Mouse (Mus musculus) neural tube, embryonic 11.5 days (tissue): ENCODE results near the gene Gm49369. TPM values are rescaled to one million over a fixed set of nuclear protein-coding genes. Genes with fewer than 3 reads are reported as not detected.

Source experiments
- ATAC-seq: fragments of 200-750 bp; cut with Nextera tagmentation; 2 replicates; pipeline ENCODE4 v1.8.0; 2017; ENCODE audit warnings: moderate number of reproducible peaks, mild to moderate bottlenecking, moderate TSS enrichment, moderate library complexity; ENCODE audit not compliant: insufficient read depth, low FRiP score, low TSS enrichment
- DNase-seq: peaks from one replicate; pipeline ENCODE4 v3.0.0-alpha.2; 2015; ENCODE audit warnings: low spot score
- H3K27ac ChIP-seq: fragments of 300-500 bp; sonication (generic); 2 replicates; pipeline ENCODE4 v1.5.1; 2014; ENCODE audit warnings: low read depth, mild to moderate bottlenecking, low read length
- H3K27me3 ChIP-seq: fragments of 300-500 bp; sonication (generic); 2 replicates; pipeline ENCODE4 v1.6.1; 2014; ENCODE audit warnings: mild to moderate bottlenecking, low read length, mixed read lengths; ENCODE audit not compliant: control insufficient read depth, insufficient read depth
- H3K36me3 ChIP-seq: fragments of 300-500 bp; sonication (generic); 2 replicates; pipeline ENCODE4 v1.6.1; 2014; ENCODE audit warnings: mild to moderate bottlenecking, low read length, moderate library complexity, mixed read lengths; ENCODE audit not compliant: control insufficient read depth, insufficient read depth
- H3K4me1 ChIP-seq: fragments of 300-500 bp; sonication (generic); 2 replicates; pipeline ENCODE4 v1.6.1; 2014; ENCODE audit warnings: low read length, mixed read lengths; ENCODE audit not compliant: control insufficient read depth, insufficient read depth
- H3K4me2 ChIP-seq: fragments of 300-500 bp; sonication (generic); 2 replicates; pipeline ENCODE4 v1.6.1; 2014; ENCODE audit warnings: low read depth, mild to moderate bottlenecking, moderate library complexity
- H3K4me3 ChIP-seq: fragments of 300-500 bp; sonication (generic); 2 replicates; pipeline ENCODE4 v1.5.1; 2014; ENCODE audit warnings: low read depth, low read length
- H3K9ac ChIP-seq: fragments of 300-500 bp; sonication (generic); 2 replicates; pipeline ENCODE4 v1.6.1; 2014; ENCODE audit warnings: mild to moderate bottlenecking, low read length
- H3K9me3 ChIP-seq: fragments of 300-500 bp; sonication (generic); 2 replicates; pipeline ENCODE4 v1.6.1; 2016; ENCODE audit warnings: low read length; ENCODE audit not compliant: control insufficient read depth
- WGBS: fragments of 180-500 bp; shearing (Covaris S2); extraction: QIAGEN DNeasy Blood & Tissue Kit; methylation state at CpG from one replicate; pipeline ENCODE4 v1.1.7; 2014; 5-methylcytosine and 5-hydroxymethylcytosine counted together
- polyA plus RNA-seq: library from polyadenylated mRNA; unstranded; fragments of >200 nt; fragmentation: Nextera tagmentation; extraction: Ambion mirVana; gene quantifications from 2 replicates; pipeline ENCODE4 v1.2.1, GENCODE M21; 2014

Gm49369 gene
- polyA plus RNA-seq, 1 experiment from 2014 or later = not detected

GRCm38 (mm10) chr7:142354661-142355233 is 27.7 kb downstream of the Gm49369 start:
- no peak for DNase-seq
- WGBS = 77% methylated on average over 8 of the region's 8 CpGs
- H3K4me1 ChIP-seq = no peaks in the 10 kb centered on the region
- no peak overlapping the region for H3K4me2 ChIP-seq
- no peak overlapping the region for H3K27ac ChIP-seq
- no peak overlapping the region for H3K4me3 ChIP-seq
- no peak overlapping the region for H3K9ac ChIP-seq
- H3K36me3 ChIP-seq = no peaks in the 10 kb centered on the region
- H3K9me3 ChIP-seq = no peaks in the 10 kb centered on the region
- no peak for ATAC-seq
- no peaks in the 10 kb centered on the region for H3K27me3 ChIP-seq

- Histone ChIP-seq H3K4me2 (no peak overlapping the region), H3K4me3 (no peak overlapping the region), H3K9ac (no peak overlapping the region), H3K9me3 (no peaks in the 10 kb centered on the region), H3K27me3 (no peaks in the 10 kb centered on the region), H3K36me3 (no peaks in the 10 kb centered on the region), H3K27ac (no peak overlapping the region), H3K4me1 (0 out of 2 replicates have a peak, but pooled peaks cover 3% of the 10 kb centered on the region)
- DNase-seq = no peak
- ATAC-seq = no peak
- 77% methylated on average over 5 of the region's 5 CpGs for WGBS
Observed at GRCm38 (mm10) chr7:142353854-142354253, 28.6 kb downstream of the Gm49369 start.

- Histone ChIP-seq H3K4me2 (no peak overlapping the region), H3K4me3 (no peak overlapping the region), H3K27ac (no peak overlapping the region), H3K9ac (no peak overlapping the region), H3K4me1 (0 out of 2 replicates have a peak, but pooled peaks cover 3% of the 10 kb centered on the region), H3K9me3 (no peaks in the 10 kb centered on the region), H3K27me3 (no peaks in the 10 kb centered on the region), H3K36me3 (no peaks in the 10 kb centered on the region)
- DNase-seq (no peak), ATAC-seq (no peak)
- WGBS = 83% methylated on average over 5 of the region's 5 CpGs
Observed at GRCm38 (mm10) chr7:142351569-142351968, 30.9 kb downstream of the Gm49369 start.

GRCm38 (mm10) chr7:142349308-142349961 is 33.0 kb downstream of the Gm49369 start:
- Histone ChIP-seq H3K4me3 (no peak overlapping the region), H3K36me3 (no peaks in the 10 kb centered on the region), H3K9ac (no peak overlapping the region), H3K4me1 (0 out of 2 replicates have a peak, but pooled peaks cover 3% of the 10 kb centered on the region), H3K27me3 (no peaks in the 10 kb centered on the region), H3K9me3 (no peaks in the 10 kb centered on the region), H3K4me2 (no peak overlapping the region), H3K27ac (no peak overlapping the region)
- ATAC-seq (no peak), DNase-seq (no peak)
- WGBS = 28% methylated on average over 9 of the region's 9 CpGs

- Histone ChIP-seq H3K4me2 (no peak overlapping the region), H3K9me3 (no peaks in the 10 kb centered on the region), H3K4me1 (0 out of 2 replicates have a peak, but pooled peaks cover 3% of the 10 kb centered on the region), H3K27ac (no peak overlapping the region), H3K9ac (no peak overlapping the region), H3K4me3 (no peak overlapping the region), H3K27me3 (no peaks in the 10 kb centered on the region), H3K36me3 (no peaks in the 10 kb centered on the region)
- no peak for ATAC-seq
- 73% methylated on average over 4 of the region's 4 CpGs for WGBS
- DNase-seq = no peak
Observed at GRCm38 (mm10) chr7:142347542-142347941, 34.9 kb downstream of the Gm49369 start.

- H3K4me3 ChIP-seq = no peak overlapping the region
- no peaks in the 10 kb centered on the region for H3K9me3 ChIP-seq
- ATAC-seq (no peak), DNase-seq (no peak)
- no peak overlapping the region for H3K9ac ChIP-seq
- no peaks in the 10 kb centered on the region for H3K36me3 ChIP-seq
- H3K4me1 ChIP-seq = no peaks in the 10 kb centered on the region
- no peak overlapping the region for H3K4me2 ChIP-seq
- H3K27me3 ChIP-seq = no peaks in the 10 kb centered on the region
- no peak overlapping the region for H3K27ac ChIP-seq
- WGBS = 73% methylated on average over 3 of the region's 3 CpGs
Observed at GRCm38 (mm10) chr7:142342247-142342640, 40.2 kb downstream of the Gm49369 start.

- no peak for DNase-seq
- H3K27me3 ChIP-seq = no peaks in the 10 kb centered on the region
- ATAC-seq = no peak
Observed at GRCm38 (mm10) chr7:142341564-142342246, 40.8 kb downstream of the Gm49369 start.

GRCm38 (mm10) chr7:142340269-142340970 is 42.0 kb downstream of the Gm49369 start:
- H3K36me3 ChIP-seq = no peaks in the 10 kb centered on the region
- 53% methylated on average over 10 of the region's 10 CpGs for WGBS
- no peak overlapping the region for H3K9ac ChIP-seq

More at GRCm38 (mm10) chr7:142341564-142342246, 40.8 kb downstream of the Gm49369 start:
- H3K36me3 ChIP-seq = no peaks in the 10 kb centered on the region
- no peak overlapping the region for H3K4me3 ChIP-seq
- WGBS = 75% methylated on average over 10 of the region's 10 CpGs
- no peaks in the 10 kb centered on the region for H3K9me3 ChIP-seq
- no peak overlapping the region for H3K4me2 ChIP-seq
- no peaks in the 10 kb centered on the region for H3K4me1 ChIP-seq
- H3K27ac ChIP-seq = no peak overlapping the region
- H3K9ac ChIP-seq = no peak overlapping the region

More at GRCm38 (mm10) chr7:142340269-142340970, 42.0 kb downstream of the Gm49369 start:
- Histone ChIP-seq H3K4me2 (no peak overlapping the region), H3K27me3 (no peaks in the 10 kb centered on the region), H3K4me1 (no peaks in the 10 kb centered on the region), H3K27ac (no peak overlapping the region), H3K9me3 (no peaks in the 10 kb centered on the region), H3K4me3 (no peak overlapping the region)
- ATAC-seq (no peak), DNase-seq (no peak)
